10 mouse cellular contexts compared by ENCODE assay signal in the genomic region with DNA sequence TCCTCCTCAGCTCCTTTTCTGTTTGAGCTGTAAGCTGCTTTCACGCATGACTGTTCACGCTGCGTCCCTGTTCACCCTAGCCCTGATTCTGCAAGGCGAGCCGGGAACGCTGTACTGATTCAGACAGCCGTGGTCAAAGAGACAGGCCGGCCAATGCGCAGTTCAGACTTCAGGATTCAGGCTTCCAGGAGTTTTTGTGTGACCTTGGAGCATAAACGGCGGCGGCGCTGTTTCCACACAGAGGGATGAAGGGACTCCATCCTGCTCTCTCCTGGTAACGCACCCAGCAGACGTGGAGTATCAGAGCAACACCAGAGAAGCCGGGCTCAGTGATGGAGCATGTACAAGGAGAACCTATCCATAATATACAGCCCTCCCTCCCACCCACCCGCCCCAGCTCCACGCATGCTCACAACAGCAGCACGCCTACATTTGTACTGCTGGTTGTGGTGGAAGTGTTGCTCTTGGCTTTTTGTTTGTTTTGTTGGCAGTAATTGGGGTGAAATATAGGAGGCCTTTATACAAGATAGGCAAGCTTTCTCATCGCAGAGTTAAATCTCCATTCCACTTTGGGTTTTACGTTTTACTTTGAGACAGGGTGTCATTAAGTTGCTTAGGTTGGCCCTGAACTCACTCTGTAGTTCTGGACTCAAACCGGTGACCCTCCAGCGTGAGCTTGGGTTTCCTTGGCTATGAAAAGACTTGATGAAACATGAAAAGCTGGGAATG.
A peak's percentile ranks its signal among the peaks of the same experiment; 100 is the strongest.
DNase-seq lines count a peak whose midpoint lies in the region; ATAC-seq lines count a peak whose summit lies in the region.
"Had no signal": no experiment of that assay in that cellular context is flagged by ENCODE, and none has a peak within 500 bp of the region (broad histone marks: within the 10 kb centered on the region; RNA-seq: fewer than 3 reads in every experiment).

No protein-coding gene starts in this region.

- H3K4me1 ChIP-seq in embryonic facial prominence, embryonic 15.5 days = no peaks in the 10 kb centered on the region
- no peaks in the 10 kb centered on the region for H3K4me1 ChIP-seq in kidney, embryonic 14.5 days (ENCODE audit: control insufficient read depth, insufficient read depth, low read length)
- H3K4me1 ChIP-seq: liver, embryonic 15.5 days had no signal

- no peak overlapping the region for H3K9ac ChIP-seq in embryonic facial prominence, embryonic 15.5 days
- H3K9ac ChIP-seq in kidney, embryonic 14.5 days (ENCODE audit: low read depth, low read length) = no peak overlapping the region
- H3K9ac ChIP-seq: liver, embryonic 15.5 days had no signal

- ATAC-seq in embryonic facial prominence, embryonic 15.5 days (ENCODE audit: insufficient number of reproducible peaks, low FRiP score, low TSS enrichment, low read depth) = peak; percentile 34; the same call in 1 of the 2 replicates
- peak; percentile 87 for ATAC-seq in kidney, embryonic 14.5 days (ENCODE audit: low FRiP score, low TSS enrichment)
- no peak for ATAC-seq in megakaryocyte, adult 5-6 weeks (ENCODE audit: poor library complexity, severe bottlenecking)

- intact Hi-C loops in left cerebral cortex, postnatal 4 days (cut with DNase I) = no loop called here

- H3K36me3 ChIP-seq in embryonic facial prominence, embryonic 15.5 days = no peaks in the 10 kb centered on the region
- no peaks in the 10 kb centered on the region for H3K36me3 ChIP-seq in kidney, embryonic 14.5 days (ENCODE audit: control insufficient read depth, insufficient read depth, low read length)
- H3K36me3 ChIP-seq: liver, embryonic 15.5 days had no signal

- H3K27me3 ChIP-seq in embryonic facial prominence, embryonic 15.5 days = no peaks in the 10 kb centered on the region
- H3K27me3 ChIP-seq in kidney, embryonic 14.5 days (ENCODE audit: control insufficient read depth, insufficient read depth, low read length) = no peaks in the 10 kb centered on the region
- H3K27me3 ChIP-seq: CH12.LX; liver, embryonic 15.5 days had no signal

- no peak overlapping the region for H3K27ac ChIP-seq in embryonic facial prominence, embryonic 15.5 days (replicated peaks)
- peak overlapping the region; percentile 74; the same call in 1 of the 2 replicates for H3K27ac ChIP-seq in kidney, embryonic 14.5 days (ENCODE audit: low read depth, low read length)
- H3K27ac ChIP-seq: liver, embryonic 15.5 days had no signal

- H3K4me2 ChIP-seq in embryonic facial prominence, embryonic 15.5 days (replicated peaks) = 0 out of 2 replicates have a peak overlapping the region, but pooled peaks have one; percentile 4
- peak overlapping the region; percentile 27 for H3K4me2 ChIP-seq in kidney, embryonic 14.5 days (replicated peaks; ENCODE audit: low read depth, low read length)
- H3K4me2 ChIP-seq: liver, embryonic 15.5 days had no signal

- H3K9me3 ChIP-seq in embryonic facial prominence, embryonic 15.5 days (replicated peaks) = 0 out of 2 replicates have a peak, but pooled peaks cover 4% of the 10 kb centered on the region
- H3K9me3 ChIP-seq in kidney, embryonic 14.5 days (ENCODE audit: control insufficient read depth, low read length) = peaks cover 9% of the 10 kb centered on the region

- no peak overlapping the region for H3K4me3 ChIP-seq in embryonic facial prominence, embryonic 15.5 days (replicated peaks)
- no peak overlapping the region for H3K4me3 ChIP-seq in kidney, embryonic 14.5 days (ENCODE audit: low read length)
- H3K4me3 ChIP-seq: liver, embryonic 15.5 days had no signal

- WGBS in embryonic facial prominence, embryonic 15.5 days = 65% methylated on average over 23 of the region's 23 CpGs
- WGBS in kidney, embryonic 14.5 days = 34% methylated on average over 23 of the region's 23 CpGs

- DNase-seq in cerebellum, postnatal 14 days = peak; percentile 37 to 55
- DNase-seq in cerebellum, adult 8-10 months = no peak
- peak; percentile 39 for DNase-seq in left cerebral cortex, postnatal 4 days
- DNase-seq in spleen, postnatal 36 days (ENCODE audit: low spot score in 2 of 2) = no peak
- DNase-seq in ovary, postnatal 14 days (ENCODE audit: low spot score) = no peak

Comparison
In these comparisons a context has a peak if more than half of its experiments do, and no peak if none do; other contexts are left out.
1. DNase-seq: peak in cerebellum, postnatal 14 days (2 of 2) and left cerebral cortex, postnatal 4 days (single experiment); none in cerebellum, adult 8-10 months (single experiment), spleen, postnatal 36 days (0 of 2) and ovary, postnatal 14 days (single experiment).